Mouse (Mus musculus): Measurements from ENCODE around the gene Mmp9. TPM values are rescaled to one million over a fixed set of nuclear protein-coding genes. Genes with fewer than 3 reads are reported as not detected.

Gene Mmp9
- total and polyA plus RNA-seq, 3 experiments, result 0.93 to 5.1 (median 0.99) TPM

GRCm38 (mm10) chr2:164930706-164931581 lies 9.6 kb upstream of the Mmp9 start:
- TF ChIP-seq EP300 (IDR thresholded peaks at IDR 0.05; ENCODE audit: insufficient read depth, low read depth, low read length), result no peak
- no peak for TF ChIP-seq POLR2A (IDR thresholded peaks at IDR 0.05; ENCODE audit: insufficient read depth, low read depth, low read length)
- no peak for TF ChIP-seq CTCF (IDR thresholded peaks at IDR 0.05)
- WGBS, result 54% methylated on average over 11 of the region's 11 CpGs
- Histone ChIP-seq H3K4me3 (no peak overlapping the region), H3K27me3 (ENCODE audit: control insufficient read depth, insufficient read depth, low read length) (no peaks in the 10 kb centered on the region; the same call in 1 of the 2 replicates), H3K4me1 (ENCODE audit: control insufficient read depth, insufficient read depth, low read length) (no peaks in the 10 kb centered on the region), H3K27ac (no peak overlapping the region), H3K79me2 (replicated peaks; ENCODE audit: control insufficient read depth, insufficient read depth, low read length) (no peaks in the 10 kb centered on the region), H3K36me3 (ENCODE audit: control insufficient read depth, insufficient read depth, low read length) (no peaks in the 10 kb centered on the region), H3K9ac (ENCODE audit: low read depth, low read length) (no peak overlapping the region)
- no peak for DNase-seq
- intact Hi-C loops (cut with DNase I), result no loop called here

- WGBS, result 33% methylated on average over 8 of the region's 10 CpGs
These were observed 7.0 kb upstream of the Mmp9 start for GRCm38 (mm10) chr2:164933534-164933933.

GRCm38 (mm10) chr2:164935991-164936390 lies 4.6 kb upstream of the Mmp9 start:
- H3K9ac ChIP-seq (ENCODE audit: low read depth, low read length), result no peak overlapping the region
- WGBS, result 56% methylated on average over 4 of the region's 4 CpGs
- no peak overlapping the region for H3K27ac ChIP-seq
- H3K27me3 ChIP-seq (ENCODE audit: control insufficient read depth, insufficient read depth, low read length), result peaks cover 1% of the 10 kb centered on the region; the same call in 1 of the 2 replicates
- H3K36me3 ChIP-seq (ENCODE audit: control insufficient read depth, insufficient read depth, low read length), result no peaks in the 10 kb centered on the region
- DNase-seq, result no peak
- no peaks in the 10 kb centered on the region; the same call in 1 of the 2 replicates for H3K4me1 ChIP-seq (ENCODE audit: control insufficient read depth, insufficient read depth, low read length)
- no peak overlapping the region for H3K4me3 ChIP-seq
- H3K79me2 ChIP-seq (replicated peaks; ENCODE audit: control insufficient read depth, insufficient read depth, low read length), result no peaks in the 10 kb centered on the region
- intact Hi-C loops (cut with DNase I), result no loop called here
- no peak for TF ChIP-seq CTCF (IDR thresholded peaks at IDR 0.05)
- no peak for TF ChIP-seq EP300 (IDR thresholded peaks at IDR 0.05; ENCODE audit: insufficient read depth, low read depth, low read length)
- no peak for TF ChIP-seq POLR2A (IDR thresholded peaks at IDR 0.05; ENCODE audit: insufficient read depth, low read depth, low read length)

More at GRCm38 (mm10) chr2:164933534-164933933, 7.0 kb upstream of the Mmp9 start:
- no peaks in the 10 kb centered on the region for H3K36me3 ChIP-seq (ENCODE audit: control insufficient read depth, insufficient read depth, low read length)
- intact Hi-C loops (cut with DNase I), result no loop called here
- no peaks in the 10 kb centered on the region; the same call in 1 of the 2 replicates for H3K27me3 ChIP-seq (ENCODE audit: control insufficient read depth, insufficient read depth, low read length)
- no peak for DNase-seq
- no peaks in the 10 kb centered on the region for H3K79me2 ChIP-seq (replicated peaks; ENCODE audit: control insufficient read depth, insufficient read depth, low read length)
- H3K27ac ChIP-seq, result no peak overlapping the region
- no peak overlapping the region for H3K9ac ChIP-seq (ENCODE audit: low read depth, low read length)
- TF ChIP-seq POLR2A (IDR thresholded peaks at IDR 0.05; ENCODE audit: insufficient read depth, low read depth, low read length), result no peak
- no peak for TF ChIP-seq EP300 (IDR thresholded peaks at IDR 0.05; ENCODE audit: insufficient read depth, low read depth, low read length)
- TF ChIP-seq CTCF (IDR thresholded peaks at IDR 0.05), result no peak
- H3K4me3 ChIP-seq, result no peak overlapping the region
- H3K4me1 ChIP-seq (ENCODE audit: control insufficient read depth, insufficient read depth, low read length), result no peaks in the 10 kb centered on the region

- Histone ChIP-seq H3K4me1 (ENCODE audit: control insufficient read depth, insufficient read depth, low read length) (no peaks in the 10 kb centered on the region; the same call in 1 of the 2 replicates), H3K9ac (ENCODE audit: low read depth, low read length) (peak overlapping the region; percentile 16; the same call in 1 of the 2 replicates), H3K27ac (no peak overlapping the region), H3K36me3 (ENCODE audit: control insufficient read depth, insufficient read depth, low read length) (no peaks in the 10 kb centered on the region), H3K79me2 (replicated peaks; ENCODE audit: control insufficient read depth, insufficient read depth, low read length) (no peaks in the 10 kb centered on the region), H3K27me3 (ENCODE audit: control insufficient read depth, insufficient read depth, low read length) (peaks cover 1% of the 10 kb centered on the region; the same call in 1 of the 2 replicates), H3K4me3 (peak overlapping the region; percentile 47)
- peak; percentile 57 to 59 for DNase-seq
- WGBS, result 8% methylated on average over 39 of the region's 39 CpGs
- intact Hi-C loops (cut with DNase I), result no loop called here
- no peak for TF ChIP-seq POLR2A (IDR thresholded peaks at IDR 0.05; ENCODE audit: insufficient read depth, low read depth, low read length)
- no peak for TF ChIP-seq CTCF (IDR thresholded peaks at IDR 0.05)
- TF ChIP-seq EP300 (IDR thresholded peaks at IDR 0.05; ENCODE audit: insufficient read depth, low read depth, low read length), result no peak
These were observed 2.2 kb upstream of the Mmp9 start for GRCm38 (mm10) chr2:164938146-164939091.

- H3K27ac ChIP-seq, result no peak overlapping the region
- no peaks in the 10 kb centered on the region for H3K36me3 ChIP-seq (ENCODE audit: control insufficient read depth, insufficient read depth, low read length)
- peaks cover 1% of the 10 kb centered on the region; the same call in 1 of the 2 replicates for H3K27me3 ChIP-seq (ENCODE audit: control insufficient read depth, insufficient read depth, low read length)
- H3K4me3 ChIP-seq, result peak overlapping the region; percentile 47
- intact Hi-C loops (cut with DNase I), result no loop called here
- no peak overlapping the region for H3K9ac ChIP-seq (ENCODE audit: low read depth, low read length)
- TF ChIP-seq CTCF (IDR thresholded peaks at IDR 0.05), result no peak
- TF ChIP-seq POLR2A (IDR thresholded peaks at IDR 0.05; ENCODE audit: insufficient read depth, low read depth, low read length), result no peak
- no peak for TF ChIP-seq EP300 (IDR thresholded peaks at IDR 0.05; ENCODE audit: insufficient read depth, low read depth, low read length)
- H3K79me2 ChIP-seq (replicated peaks; ENCODE audit: control insufficient read depth, insufficient read depth, low read length), result no peaks in the 10 kb centered on the region
- no peaks in the 10 kb centered on the region; the same call in 1 of the 2 replicates for H3K4me1 ChIP-seq (ENCODE audit: control insufficient read depth, insufficient read depth, low read length)
- WGBS, result 4% methylated on average over 11 of the region's 11 CpGs
- DNase-seq, result no peak
These were observed 1.5 kb upstream of the Mmp9 start for GRCm38 (mm10) chr2:164939106-164939505.
